Mouse (Mus musculus) limb, embryonic 14.5 days (tissue): ENCODE results near the gene Grem1. TPM values are rescaled to one million over a fixed set of nuclear protein-coding genes. Genes with fewer than 3 reads are reported as not detected.

ENCODE experiments used
- ATAC-seq: fragments of 200-750 bp; cut with Nextera tagmentation; 2 replicates; pipeline ENCODE4 v1.8.0; 2017; ENCODE audit warnings: low read depth, moderate number of reproducible peaks, moderate TSS enrichment; ENCODE audit not compliant: low FRiP score
- DNase-seq: peaks from one replicate; pipeline ENCODE4 v3.0.0-alpha.2; 2015; ENCODE audit warnings: low spot score
- H3K27ac ChIP-seq: fragments of 300-500 bp; sonication (generic); replicated peaks from 2 replicates; pipeline ENCODE4 v1.5.1; 2014; ENCODE audit warnings: low read depth, mild to moderate bottlenecking, low read length, moderate library complexity, mixed read lengths
- H3K27me3 ChIP-seq: fragments of 300-500 bp; sonication (generic); 2 replicates; pipeline ENCODE4 v1.6.1; 2014; ENCODE audit warnings: low read length, mixed read lengths; ENCODE audit not compliant: control insufficient read depth, insufficient read depth
- H3K36me3 ChIP-seq: fragments of 300-500 bp; sonication (generic); 2 replicates; pipeline ENCODE4 v1.6.1; 2014; ENCODE audit warnings: mild to moderate bottlenecking, low read length, moderate library complexity, mixed read lengths; ENCODE audit not compliant: control insufficient read depth, insufficient read depth
- H3K4me1 ChIP-seq: fragments of 300-500 bp; sonication (generic); 2 replicates; pipeline ENCODE4 v1.6.1; 2014; ENCODE audit warnings: antibody characterized with exemption, low read length, mixed read lengths; ENCODE audit not compliant: control insufficient read depth, insufficient read depth
- H3K4me2 ChIP-seq: fragments of 300-500 bp; sonication (generic); replicated peaks from 2 replicates; pipeline ENCODE4 v1.6.1; 2014; ENCODE audit warnings: low read depth, mild to moderate bottlenecking, low read length, moderate library complexity; ENCODE audit not compliant: severe bottlenecking
- H3K4me3 ChIP-seq: fragments of 300-500 bp; sonication (generic); replicated peaks from 2 replicates; pipeline ENCODE4 v1.5.1; 2014; ENCODE audit warnings: low read length
- H3K9ac ChIP-seq: fragments of 300-500 bp; sonication (generic); 2 replicates; pipeline ENCODE4 v1.6.1; 2014; ENCODE audit warnings: mild to moderate bottlenecking, low read depth, low read length, moderate library complexity; ENCODE audit not compliant: severe bottlenecking
- H3K9me3 ChIP-seq: fragments of 300-500 bp; sonication (generic); 2 replicates; pipeline ENCODE4 v1.6.1; 2016; ENCODE audit warnings: low read length; ENCODE audit not compliant: control insufficient read depth
- POLR2A ChIP-seq: fragments of 200-500 bp; IDR thresholded peaks from 2 replicates; pipeline ENCODE4 v1.8.0; 2012; ENCODE audit warnings: inconsistent platforms, mild to moderate bottlenecking, moderate library complexity, borderline replicate concordance; ENCODE audit not compliant: insufficient read depth, insufficient read length; ENCODE audit errors: extremely low read depth
- WGBS: fragments of 180-500 bp; shearing (Covaris S2); extraction: QIAGEN DNeasy Blood & Tissue Kit; methylation state at CpG from one replicate; pipeline ENCODE4 v1.1.7; 2014; 5-methylcytosine and 5-hydroxymethylcytosine counted together
- polyA plus RNA-seq, 2 experiments: library from polyadenylated mRNA; depleted of rRNA in 1 of 2; stranded (reverse) in 1 of 2; unstranded in 1 of 2; fragments of >200 nt; fragmentation: Nextera tagmentation in 1 of 2; extraction: Ambion mirVana in 1 of 2; gene quantifications; 2 replicates each; pipeline versions ENCODE4 v1.2.1 to v1.2.3; 2012 to 2014

Gene Grem1
- 5.8 and 6.9 TPM in 2 replicates for polyA plus RNA-seq (2012; rRNA removed)
- 3.9 and 4.5 TPM in 2 replicates for polyA plus RNA-seq (2014; fragmentation: Nextera tagmentation; extraction: Ambion mirVana)

- Histone ChIP-seq H3K9ac (peak within 1 kb of the TSS; percentile 35), H3K27me3 (peaks cover 35% of the 10 kb centered on the region), H3K36me3 (no peaks in the 10 kb centered on the region), H3K9me3 (no peaks in the 10 kb centered on the region), H3K27ac (no peak within 1 kb of the TSS), H3K4me1 (0 out of 2 replicates have a peak, but pooled peaks cover 3% of the 10 kb centered on the region), H3K4me2 (peak within 1 kb of the TSS; percentile 87), H3K4me3 (peak within 1 kb of the TSS; percentile 47)
- no peak for TF ChIP-seq POLR2A
- under 1% methylated on average over 51 of the region's 64 CpGs for WGBS
- DNase-seq, result no peak
- peak; percentile 45 for ATAC-seq
Measured at GRCm38 (mm10) chr2:113758311-113759161, at the start of gene Grem1. Gene Grem1, minus strand, starts transcription at chr2:113758646.

DNA sequence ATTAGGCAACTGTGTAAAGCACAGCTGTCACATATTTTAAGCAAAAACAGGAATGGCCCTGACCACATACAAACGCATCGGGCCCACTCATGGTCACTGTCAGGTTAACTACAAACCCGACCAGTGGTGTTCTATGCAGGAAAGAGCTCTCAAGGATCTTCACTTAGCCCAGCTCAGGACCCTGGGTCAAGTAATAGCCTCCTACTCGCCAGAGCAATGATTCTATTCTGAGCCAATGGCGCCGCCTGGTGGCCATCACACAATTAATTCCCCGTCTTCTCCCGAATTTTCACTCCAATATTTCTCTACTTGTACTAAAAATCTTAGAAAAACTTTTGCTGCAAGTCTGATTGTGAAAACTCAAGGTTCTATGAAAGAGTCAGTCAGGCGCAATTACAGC, 49.2 kb upstream of the Grem1 start:
- no peak for TF ChIP-seq POLR2A
- 17% methylated on average over 9 of the region's 9 CpGs for WGBS
- Histone ChIP-seq H3K4me2 (no peak overlapping the region), H3K27ac (no peak overlapping the region), H3K9me3 (no peaks in the 10 kb centered on the region), H3K4me1 (no peaks in the 10 kb centered on the region), H3K36me3 (no peaks in the 10 kb centered on the region), H3K4me3 (no peak overlapping the region), H3K9ac (no peak overlapping the region), H3K27me3 (no peaks in the 10 kb centered on the region)
- ATAC-seq, result 0 out of 2 replicates have a peak, but pooled peaks have one; percentile 26
- DNase-seq, result peak; percentile 62

DNA sequence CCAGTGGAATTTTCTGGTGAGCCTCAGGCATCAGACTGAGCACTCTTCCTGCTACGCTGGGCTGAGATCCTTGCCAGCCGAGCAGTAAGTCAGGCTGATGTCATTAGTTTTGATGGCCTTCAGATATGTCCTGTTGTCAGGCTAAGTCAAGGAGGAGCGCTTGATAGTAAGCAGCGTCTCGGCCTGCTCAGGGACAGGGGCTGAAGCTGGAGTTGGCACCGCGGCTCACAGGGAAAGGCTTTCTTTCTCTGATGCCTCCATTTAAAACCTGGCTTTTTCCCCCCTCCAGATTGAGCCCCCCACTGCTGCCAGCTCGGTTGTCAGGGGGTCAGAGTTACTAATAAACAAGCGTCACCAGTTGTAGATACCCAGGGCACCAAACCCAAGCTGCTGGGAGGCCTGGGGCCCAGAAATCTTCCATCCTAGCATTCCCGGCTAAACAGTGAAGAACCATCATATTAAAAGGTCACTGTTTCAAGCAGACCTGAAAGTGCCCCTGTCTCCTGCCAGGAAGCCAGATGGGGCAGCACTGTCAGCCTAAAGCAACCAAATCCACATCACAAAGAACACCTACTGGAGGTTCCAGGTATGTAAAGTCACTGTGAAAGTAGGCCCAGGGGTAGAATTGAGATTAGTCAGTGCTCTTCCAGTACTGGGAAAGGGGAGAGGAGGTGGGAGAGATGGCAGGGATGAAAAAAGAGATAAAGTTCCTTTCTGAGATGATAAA, 48.6 kb upstream of the Grem1 start:
- no peak for ATAC-seq
- no peaks in the 10 kb centered on the region for H3K4me1 ChIP-seq
- no peak overlapping the region for H3K4me2 ChIP-seq
- TF ChIP-seq POLR2A, result no peak
- H3K27me3 ChIP-seq, result no peaks in the 10 kb centered on the region
- H3K4me3 ChIP-seq, result no peak overlapping the region
- no peak overlapping the region for H3K9ac ChIP-seq
- H3K36me3 ChIP-seq, result no peaks in the 10 kb centered on the region
- 64% methylated on average over 10 of the region's 10 CpGs for WGBS
- DNase-seq, result no peak
- H3K27ac ChIP-seq, result no peak overlapping the region
- H3K9me3 ChIP-seq, result no peaks in the 10 kb centered on the region

- no peak overlapping the region for H3K4me3 ChIP-seq
- no peak for TF ChIP-seq POLR2A
- H3K4me2 ChIP-seq, result no peak overlapping the region
- no peaks in the 10 kb centered on the region for H3K27me3 ChIP-seq
- H3K27ac ChIP-seq, result no peak overlapping the region
- H3K9ac ChIP-seq, result no peak overlapping the region
- ATAC-seq (no peak), DNase-seq (no peak)
- WGBS, result 83% methylated on average over 4 of the region's 4 CpGs
- no peaks in the 10 kb centered on the region for H3K4me1 ChIP-seq
- H3K9me3 ChIP-seq, result no peaks in the 10 kb centered on the region
- H3K36me3 ChIP-seq, result no peaks in the 10 kb centered on the region
Measured at GRCm38 (mm10) chr2:113805765-113806164, 47.3 kb upstream of the Grem1 start.

DNA sequence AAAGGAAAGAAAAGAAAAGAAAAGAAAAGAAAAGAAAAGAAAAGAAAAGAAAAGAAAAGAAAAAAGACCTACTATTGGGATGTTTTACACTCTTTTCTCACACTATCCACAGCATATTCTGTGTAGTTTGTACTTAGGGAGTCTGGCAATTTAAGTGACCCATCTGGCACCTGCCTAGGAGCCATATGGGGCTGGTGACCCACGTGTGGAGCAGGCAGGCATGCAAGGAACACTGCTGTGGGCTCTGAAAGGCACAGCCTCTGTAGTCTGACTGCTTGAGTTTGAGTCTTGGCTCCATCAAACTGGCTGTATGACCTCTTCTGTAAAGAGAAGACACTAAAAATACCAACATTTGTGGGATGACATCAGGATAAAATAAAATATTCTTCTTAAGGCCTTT, 45.3 kb upstream of the Grem1 start:
- no peak for TF ChIP-seq POLR2A
- H3K9ac ChIP-seq, result no peak overlapping the region
- H3K27me3 ChIP-seq, result no peaks in the 10 kb centered on the region
- H3K9me3 ChIP-seq, result no peaks in the 10 kb centered on the region
- WGBS, result 19% methylated on average over 1 of the region's 1 CpGs
- no peak for ATAC-seq
- H3K4me2 ChIP-seq, result no peak overlapping the region
- H3K27ac ChIP-seq, result no peak overlapping the region
- no peaks in the 10 kb centered on the region for H3K36me3 ChIP-seq
- H3K4me1 ChIP-seq, result no peaks in the 10 kb centered on the region
- DNase-seq, result no peak
- no peak overlapping the region for H3K4me3 ChIP-seq
